Mouse (Mus musculus) lung, adult 2 months (tissue): ENCODE data around the gene Dctn2.

Experiments used
- CTCF ChIP-seq: fragments of 200-500 bp; IDR thresholded peaks from 2 replicates; pipeline ENCODE4 v1.5.1; 2011; ENCODE audit warnings: mild to moderate bottlenecking, low read length, control low read depth; ENCODE audit not compliant: insufficient read depth
- POLR2A ChIP-seq: fragments of 200-500 bp; IDR thresholded peaks from 2 replicates; pipeline ENCODE4 v1.6.1; 2011; ENCODE audit warnings: low read depth, mild to moderate bottlenecking, control low read depth, low read length, borderline replicate concordance; ENCODE audit errors: extremely low read depth

- no peak for TF ChIP-seq CTCF
- TF ChIP-seq POLR2A = no peak
Measured at GRCm38 (mm10) chr10:127269036-127269435, 2.9 kb downstream of the Dctn2 start.
